Mouse (Mus musculus): Measurements from ENCODE around the gene Tada3. TPM values are rescaled to one million over a fixed set of nuclear protein-coding genes. Genes with fewer than 3 reads are reported as not detected.
A peak's percentile ranks its signal among the peaks of the same experiment; 100 is the strongest.

The Tada3 gene
- polyA plus RNA-seq, 1 experiment from 2014 or later = 17.8 TPM

DNA sequence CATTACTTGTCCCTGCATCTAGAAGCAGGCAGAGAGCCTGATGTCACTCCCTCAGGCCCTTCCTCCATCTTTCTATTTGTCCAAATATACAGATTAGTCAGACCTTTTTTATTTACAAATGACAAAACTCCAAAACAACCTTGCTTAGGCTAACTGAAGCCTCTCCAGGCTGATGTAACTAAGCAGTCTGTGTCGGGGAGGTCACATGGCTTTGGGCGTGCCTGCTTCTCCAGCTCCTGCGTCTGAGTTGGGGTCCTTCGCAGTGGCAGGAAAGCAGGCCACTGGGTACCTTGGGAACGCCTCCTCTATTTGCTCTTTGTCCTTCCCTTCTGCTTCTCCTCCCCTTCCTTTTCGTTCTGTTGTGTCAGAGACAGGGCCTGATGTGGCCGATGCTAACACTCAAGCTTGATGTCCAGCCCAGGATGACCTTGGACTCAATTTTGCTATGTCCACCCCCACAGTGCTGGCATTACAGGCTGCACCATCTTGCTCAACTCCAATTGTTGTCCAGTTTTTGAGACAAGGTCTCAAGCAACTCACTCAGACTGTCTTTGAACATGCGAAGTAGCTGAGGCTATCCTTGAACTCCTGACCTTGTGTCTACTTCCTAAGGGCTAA, 13.1 kb downstream of the Tada3 start:
- no peak overlapping the region for H3K4me2 ChIP-seq
- 66% methylated on average over 8 of the region's 8 CpGs for WGBS (ENCODE audit: insufficient replicate concordance)
- H3K27ac ChIP-seq (replicated peaks) = no peak overlapping the region

DNA sequence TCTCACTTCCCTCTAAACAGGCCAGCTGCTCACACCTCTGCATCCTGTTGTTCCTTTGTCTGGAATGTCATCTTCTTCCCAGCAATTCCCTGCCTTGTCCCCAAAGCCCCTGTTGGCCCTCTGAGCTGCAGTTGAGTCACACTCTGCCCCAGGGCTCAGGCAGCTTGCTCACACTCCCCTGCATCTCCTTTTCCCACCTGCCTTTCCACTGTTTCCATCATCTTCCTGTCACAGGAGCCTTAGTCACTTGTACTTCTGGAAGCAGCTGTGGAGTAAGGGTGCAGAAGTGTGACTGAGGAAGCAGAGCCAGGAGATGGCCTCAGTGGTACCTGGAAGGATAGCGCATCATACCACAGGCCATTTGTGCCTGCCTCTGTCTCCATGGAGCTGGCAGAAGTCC, 15.4 kb downstream of the Tada3 start:
- Histone ChIP-seq H3K9ac (no peak overlapping the region), H3K36me3 (replicated peaks) (peaks cover 10% of the 10 kb centered on the region), H3K4me3 (replicated peaks) (no peak overlapping the region), H3K4me1 (replicated peaks) (no peaks in the 10 kb centered on the region), H3K9me3 (replicated peaks) (no peaks in the 10 kb centered on the region), H3K27ac (replicated peaks) (no peak overlapping the region), H3K27me3 (no peaks in the 10 kb centered on the region), H3K4me2 (no peak overlapping the region)
- no peak for ATAC-seq (ENCODE audit: insufficient read depth)
- 87% methylated on average over 1 of the region's 1 CpGs for WGBS (ENCODE audit: insufficient replicate concordance)

More for the DNA sequence above, 13.1 kb downstream of the Tada3 start:
- ATAC-seq (ENCODE audit: insufficient read depth) = no peak
- Histone ChIP-seq H3K9ac (no peak overlapping the region), H3K36me3 (replicated peaks) (peaks cover 27% of the 10 kb centered on the region), H3K4me1 (replicated peaks) (no peaks in the 10 kb centered on the region), H3K4me3 (replicated peaks) (no peak overlapping the region), H3K27me3 (no peaks in the 10 kb centered on the region), H3K9me3 (replicated peaks) (no peaks in the 10 kb centered on the region)

DNA sequence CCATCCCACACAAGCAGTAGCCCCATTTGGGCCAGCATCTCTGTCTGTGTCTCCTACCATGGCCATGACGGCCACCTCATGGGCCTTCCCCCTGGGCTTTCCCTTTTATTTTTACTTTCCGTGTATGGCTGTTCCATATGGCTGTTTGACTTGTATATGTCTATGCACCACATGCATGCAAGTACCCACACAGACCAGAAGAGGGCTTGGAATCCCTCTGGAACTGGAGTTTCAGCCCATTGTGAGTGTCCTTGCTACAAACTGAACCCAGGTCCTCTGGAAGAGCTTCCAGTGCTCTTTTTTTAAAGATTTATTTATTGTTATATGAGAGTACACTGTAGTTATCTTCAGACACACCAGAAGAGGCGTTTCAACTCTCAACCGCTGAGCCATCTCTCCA, 16.2 kb downstream of the Tada3 start:
- no peak for ATAC-seq (ENCODE audit: insufficient read depth)
- Histone ChIP-seq H3K4me2 (no peak overlapping the region), H3K36me3 (replicated peaks) (peaks cover 3% of the 10 kb centered on the region; the same call in 1 of the 2 replicates), H3K4me3 (replicated peaks) (no peak overlapping the region), H3K4me1 (replicated peaks) (no peaks in the 10 kb centered on the region), H3K27me3 (no peaks in the 10 kb centered on the region), H3K9me3 (replicated peaks) (no peaks in the 10 kb centered on the region), H3K27ac (replicated peaks) (no peak overlapping the region), H3K9ac (no peak overlapping the region)
- 66% methylated on average over 4 of the region's 4 CpGs for whole genome bisulfite sequencing (ENCODE audit: insufficient replicate concordance)

DNA sequence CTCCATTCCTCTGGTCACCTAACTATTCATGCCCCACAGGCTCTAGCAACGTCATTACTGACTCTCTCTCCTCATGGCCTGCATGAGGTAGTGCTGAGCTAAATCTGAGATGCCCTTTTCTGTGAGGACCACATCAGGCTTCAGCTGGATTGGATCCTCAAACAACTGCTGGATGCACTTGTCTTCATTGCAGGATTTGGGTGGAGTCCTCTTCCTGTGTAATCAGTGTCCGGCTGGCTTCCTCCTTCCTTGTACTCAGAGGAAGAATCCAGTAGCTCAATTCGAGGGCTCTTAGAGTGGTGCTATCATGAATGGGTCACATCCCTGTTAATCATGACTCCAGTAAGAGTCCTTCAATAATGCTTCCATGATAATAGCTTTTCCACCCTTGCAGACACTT, 24.0 kb downstream of the Tada3 start:
- no peaks in the 10 kb centered on the region for H3K36me3 ChIP-seq (replicated peaks)
- 39% methylated on average over 3 of the region's 3 CpGs for WGBS (ENCODE audit: insufficient replicate concordance)
- no peak overlapping the region for H3K4me2 ChIP-seq
- no peak overlapping the region for H3K9ac ChIP-seq
- no peaks in the 10 kb centered on the region for H3K4me1 ChIP-seq (replicated peaks)
- H3K4me3 ChIP-seq (replicated peaks) = no peak overlapping the region
- no peak overlapping the region for H3K27ac ChIP-seq (replicated peaks)
- H3K27me3 ChIP-seq = no peaks in the 10 kb centered on the region
- no peaks in the 10 kb centered on the region for H3K9me3 ChIP-seq (replicated peaks)
- ATAC-seq (ENCODE audit: insufficient read depth) = no peak

DNA sequence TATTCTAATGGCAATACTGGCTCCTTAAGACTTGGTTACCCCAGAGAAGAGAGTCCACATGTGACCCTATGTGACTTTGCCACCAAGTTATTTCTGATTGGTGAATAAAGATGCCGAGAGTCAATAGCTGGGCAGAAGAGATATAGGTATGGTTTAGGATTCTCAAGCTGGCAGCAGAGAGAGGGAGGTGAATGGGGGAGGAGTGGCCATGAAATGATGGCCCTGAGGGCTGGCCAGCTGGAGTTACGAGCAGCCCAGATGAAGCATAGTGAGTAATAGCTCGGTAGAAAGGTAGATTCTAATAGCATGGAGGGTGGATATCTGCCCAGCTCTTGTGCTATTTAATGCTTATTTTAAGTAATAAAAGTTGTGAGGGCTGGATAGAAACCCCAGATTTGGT, 24.9 kb downstream of the Tada3 start:
- no peak for ATAC-seq (ENCODE audit: insufficient read depth)
- Histone ChIP-seq H3K9ac (no peak overlapping the region), H3K36me3 (replicated peaks) (no peaks in the 10 kb centered on the region), H3K27ac (replicated peaks) (no peak overlapping the region), H3K4me3 (replicated peaks) (no peak overlapping the region), H3K9me3 (replicated peaks) (no peaks in the 10 kb centered on the region), H3K4me2 (no peak overlapping the region), H3K27me3 (no peaks in the 10 kb centered on the region), H3K4me1 (replicated peaks) (no peaks in the 10 kb centered on the region)
- WGBS (ENCODE audit: insufficient replicate concordance) = 54% methylated on average over 3 of the region's 3 CpGs

DNA sequence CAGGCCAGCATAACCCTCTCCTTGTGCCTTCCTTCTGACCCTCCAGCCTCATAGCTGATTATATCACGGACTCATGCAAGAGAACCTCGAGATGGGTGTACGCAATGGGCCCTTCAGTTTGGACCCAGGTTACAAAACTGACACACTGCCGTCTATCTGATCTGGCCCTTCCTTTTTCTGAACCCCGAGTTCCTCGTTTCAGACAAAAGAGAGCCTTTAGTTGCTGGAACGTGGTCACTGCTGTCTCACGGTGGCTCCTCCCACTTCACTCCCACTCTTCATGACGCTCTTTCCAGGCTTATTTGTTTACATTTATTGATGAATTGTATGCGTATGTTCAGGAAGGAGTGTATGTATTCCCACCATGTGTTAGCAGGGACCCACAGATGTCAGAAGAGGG, 26.0 kb downstream of the Tada3 start:
- Histone ChIP-seq H3K4me1 (replicated peaks) (no peaks in the 10 kb centered on the region), H3K27ac (replicated peaks) (peak overlapping the region; percentile 25; the same call in 1 of the 2 replicates), H3K4me2 (peak overlapping the region; percentile 3; the same call in 1 of the 2 replicates), H3K27me3 (no peaks in the 10 kb centered on the region), H3K4me3 (replicated peaks) (no peak overlapping the region), H3K9me3 (replicated peaks) (no peaks in the 10 kb centered on the region), H3K36me3 (replicated peaks) (no peaks in the 10 kb centered on the region), H3K9ac (no peak overlapping the region)
- 21% methylated on average over 10 of the region's 10 CpGs for WGBS (ENCODE audit: insufficient replicate concordance)
- no peak for ATAC-seq (ENCODE audit: insufficient read depth)

DNA sequence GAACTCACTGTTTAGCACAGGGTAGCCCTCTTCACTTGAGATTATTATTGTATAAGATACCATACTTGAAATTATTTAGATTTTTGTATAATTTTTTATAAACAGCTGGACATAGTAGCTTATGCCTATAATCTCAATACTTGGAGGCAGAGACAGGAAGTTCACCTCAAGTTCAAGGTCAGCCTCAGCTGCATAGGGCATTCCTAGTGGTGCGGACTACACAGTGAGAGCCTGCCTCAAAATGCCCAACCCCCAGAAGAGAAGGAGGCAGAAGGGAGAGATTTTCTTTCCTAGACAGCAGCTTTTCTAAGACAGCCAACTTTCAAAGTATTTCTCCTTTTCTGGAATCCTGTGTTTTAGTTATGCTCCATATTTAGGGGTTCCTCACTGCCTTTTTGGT, 26.5 kb downstream of the Tada3 start:
- WGBS (ENCODE audit: insufficient replicate concordance) = 64% methylated on average over 1 of the region's 1 CpGs
- H3K27me3 ChIP-seq = no peaks in the 10 kb centered on the region
- no peak overlapping the region for H3K4me3 ChIP-seq (replicated peaks)
- no peak for ATAC-seq (ENCODE audit: insufficient read depth)
- H3K36me3 ChIP-seq (replicated peaks) = no peaks in the 10 kb centered on the region
- peak overlapping the region; percentile 3; the same call in 1 of the 2 replicates for H3K4me2 ChIP-seq
- peak overlapping the region; percentile 25; the same call in 1 of the 2 replicates for H3K27ac ChIP-seq (replicated peaks)
- no peak overlapping the region for H3K9ac ChIP-seq
- H3K4me1 ChIP-seq (replicated peaks) = no peaks in the 10 kb centered on the region
- H3K9me3 ChIP-seq (replicated peaks) = no peaks in the 10 kb centered on the region

DNA sequence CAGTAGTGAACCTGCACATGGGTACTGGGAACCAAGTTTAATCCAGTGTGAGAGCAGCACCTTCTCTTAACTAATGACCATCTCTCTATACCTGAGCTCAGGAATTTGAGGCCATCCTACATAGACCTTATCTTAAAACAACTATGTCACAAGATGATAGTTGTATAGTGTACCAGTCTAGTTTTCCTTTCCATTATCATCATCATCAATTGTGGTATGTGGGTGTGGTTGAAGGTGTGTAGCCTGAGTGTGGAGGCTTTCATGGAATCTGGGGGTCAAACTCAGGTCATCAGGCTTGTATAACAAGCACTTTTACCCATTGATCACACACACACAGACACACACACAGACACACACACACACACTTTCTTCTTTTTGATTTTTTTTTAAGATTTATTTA, 27.1 kb downstream of the Tada3 start:
- Histone ChIP-seq H3K4me2 (no peak overlapping the region), H3K36me3 (replicated peaks) (no peaks in the 10 kb centered on the region), H3K4me3 (replicated peaks) (no peak overlapping the region), H3K4me1 (replicated peaks) (no peaks in the 10 kb centered on the region), H3K9me3 (replicated peaks) (no peaks in the 10 kb centered on the region), H3K9ac (no peak overlapping the region), H3K27me3 (no peaks in the 10 kb centered on the region), H3K27ac (replicated peaks) (no peak overlapping the region)
- no peak for ATAC-seq (ENCODE audit: insufficient read depth)

DNA sequence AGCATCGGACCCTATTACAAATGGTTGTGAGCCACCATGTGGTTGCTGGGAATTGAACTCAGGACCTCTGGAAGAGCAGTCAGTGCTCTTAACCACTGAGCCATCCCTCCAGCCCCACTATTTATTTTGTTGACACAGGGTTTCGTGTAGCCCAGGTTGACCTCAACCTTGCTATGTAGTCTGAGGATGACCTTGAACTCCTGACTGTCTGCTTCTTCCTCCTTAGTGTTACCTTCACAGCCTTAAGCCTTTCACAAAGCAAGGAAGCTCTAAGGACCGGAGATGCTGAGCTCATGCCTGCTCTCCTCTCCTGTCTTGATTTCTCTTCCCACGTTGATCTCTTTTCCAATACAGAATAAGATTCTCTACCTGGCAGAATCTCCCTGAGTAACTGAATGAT, 30.8 kb downstream of the Tada3 start:
- no peak for ATAC-seq (ENCODE audit: insufficient read depth)
- WGBS (ENCODE audit: insufficient replicate concordance) = 58% methylated on average over 4 of the region's 4 CpGs

DNA sequence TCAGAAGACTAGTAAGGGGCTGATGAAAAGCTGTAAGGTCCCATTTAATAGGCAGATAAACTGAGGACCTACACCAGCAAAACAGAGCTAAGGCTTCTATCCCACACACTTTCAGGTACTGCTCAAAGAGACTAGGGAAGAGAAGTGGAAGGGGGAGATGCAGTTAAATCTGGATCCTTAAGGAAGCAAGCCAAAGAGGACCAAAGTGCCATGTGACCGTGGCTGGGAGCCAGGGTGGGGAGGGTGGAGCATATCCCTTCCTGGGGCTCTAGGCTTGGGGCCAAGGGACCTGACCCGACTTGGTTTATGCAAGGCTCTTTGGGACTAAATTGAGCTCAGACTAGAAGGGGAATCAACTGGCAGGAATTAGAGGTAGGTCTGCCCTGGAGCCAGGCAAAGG, 33.4 kb downstream of the Tada3 start:
- ATAC-seq (ENCODE audit: insufficient read depth) = no peak
- WGBS (ENCODE audit: insufficient replicate concordance) = 50% methylated on average over 2 of the region's 2 CpGs
- Histone ChIP-seq H3K27ac (replicated peaks) (no peak overlapping the region), H3K9ac (no peak overlapping the region), H3K4me2 (0 out of 2 replicates have a peak overlapping the region, but pooled peaks have one; percentile 79), H3K9me3 (replicated peaks) (no peaks in the 10 kb centered on the region), H3K4me1 (replicated peaks) (peaks cover 33% of the 10 kb centered on the region), H3K4me3 (replicated peaks) (no peak overlapping the region), H3K27me3 (0 out of 2 replicates have a peak, but pooled peaks cover 3% of the 10 kb centered on the region), H3K36me3 (replicated peaks) (no peaks in the 10 kb centered on the region)

More for the DNA sequence above, 30.8 kb downstream of the Tada3 start:
- Histone ChIP-seq H3K4me3 (replicated peaks) (no peak overlapping the region), H3K27me3 (0 out of 2 replicates have a peak, but pooled peaks cover 3% of the 10 kb centered on the region), H3K4me2 (no peak overlapping the region), H3K27ac (replicated peaks) (no peak overlapping the region), H3K4me1 (replicated peaks) (peaks cover 25% of the 10 kb centered on the region), H3K9ac (no peak overlapping the region), H3K9me3 (replicated peaks) (no peaks in the 10 kb centered on the region), H3K36me3 (replicated peaks) (no peaks in the 10 kb centered on the region)

DNA sequence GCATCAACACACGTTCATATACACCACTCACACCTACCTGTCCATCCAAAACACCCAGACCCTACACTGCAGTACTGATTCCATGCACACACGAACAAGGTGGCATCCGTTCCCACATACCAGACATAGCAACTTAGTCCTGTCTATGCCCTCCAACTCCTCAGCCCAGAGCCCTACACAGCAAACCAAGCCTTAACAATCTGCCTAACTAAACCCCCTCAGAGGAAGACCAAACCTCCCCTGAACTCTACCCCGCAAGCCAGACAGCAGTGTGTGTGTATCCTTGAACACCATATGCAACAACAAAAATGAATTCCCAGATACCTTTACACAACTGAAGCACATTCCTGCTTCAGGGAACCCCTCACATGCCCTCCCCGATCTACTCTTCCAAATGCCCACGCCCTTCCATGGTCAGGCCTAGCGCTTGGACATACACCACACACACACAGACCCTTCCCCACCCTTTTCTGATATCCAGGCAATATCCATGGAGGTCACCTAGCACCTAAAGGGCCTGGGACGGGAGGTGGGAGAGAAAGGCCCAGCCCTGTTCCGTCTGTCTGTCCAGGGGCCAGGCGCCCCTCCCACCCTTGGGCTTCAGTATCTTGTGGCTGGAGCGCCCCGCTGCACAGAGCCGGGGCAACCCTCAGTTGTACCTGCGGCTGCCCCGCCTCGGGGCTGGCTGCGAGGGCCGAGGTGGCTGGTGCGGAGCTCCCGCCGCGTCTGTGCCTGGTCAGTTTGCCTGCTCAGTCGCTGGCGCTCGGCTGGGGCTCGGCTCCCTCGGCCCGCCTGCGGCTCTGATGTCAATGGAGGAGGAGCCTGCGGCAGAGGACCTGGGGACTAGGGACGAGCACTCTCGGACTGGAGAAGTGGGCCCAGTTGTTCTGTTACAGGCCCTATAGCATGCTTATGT, 34.2 kb downstream of the Tada3 start, which contains the start of gene Camk1:
Camk1 (minus strand) TSS at position 808 of the 916 bp plus-strand sequence.
- Histone ChIP-seq H3K27ac (replicated peaks) (no peak within 1 kb of the TSS), H3K27me3 (0 out of 2 replicates have a peak, but pooled peaks cover 3% of the 10 kb centered on the region), H3K4me2 (peak within 1 kb of the TSS; percentile 79), H3K9me3 (replicated peaks) (no peaks in the 10 kb centered on the region), H3K36me3 (replicated peaks) (no peaks in the 10 kb centered on the region), H3K4me3 (replicated peaks) (peak within 1 kb of the TSS; percentile 59), H3K9ac (peak within 1 kb of the TSS; percentile 66), H3K4me1 (replicated peaks) (peaks cover 33% of the 10 kb centered on the region)
- peak; percentile 67 for ATAC-seq (ENCODE audit: insufficient read depth)
- WGBS (ENCODE audit: insufficient replicate concordance) = 14% methylated on average over 32 of the region's 32 CpGs
